In genomic region chr9:114527992-114528679, GRCm38 (mm10) we compare ENCODE assay signal across 10 mouse cellular contexts. TPM values are rescaled to one million over a fixed set of nuclear protein-coding genes. Genes with fewer than 3 reads are reported as not detected.
DNase-seq lines count a peak whose midpoint lies in the region; ATAC-seq lines count a peak whose summit lies in the region.
"Had no signal": no experiment of that assay in that cellular context is flagged by ENCODE, and none has a peak within 500 bp of the region (broad histone marks: within the 10 kb centered on the region; RNA-seq: fewer than 3 reads in every experiment).

No protein-coding gene starts in this region.

- intact Hi-C loops in heart, postnatal 10 days (cut with DNase I) = no loop called here

- peak overlapping the region; percentile 1; the same call in 1 of the 2 replicates for H3K27ac ChIP-seq in limb, embryonic 11.5 days (replicated peaks; ENCODE audit: low read depth, low read length)

- peak; percentile 58; the same call in 1 of the 2 replicates for ATAC-seq in limb, embryonic 11.5 days (ENCODE audit: insufficient number of reproducible peaks, low FRiP score, low TSS enrichment, low read depth)
- ATAC-seq in megakaryocyte-erythroid progenitor cell, adult 5-6 weeks (replicated peaks; ENCODE audit: low FRiP score, low TSS enrichment, poor library complexity, severe bottlenecking) = no peak; the same call in 1 of the 2 replicates

- peak overlapping the region; percentile 34 for H3K4me2 ChIP-seq in limb, embryonic 11.5 days (ENCODE audit: low read depth, severe bottlenecking)

- H3K27me3 ChIP-seq in limb, embryonic 11.5 days (ENCODE audit: control insufficient read depth, insufficient read depth, low read length) = no peaks in the 10 kb centered on the region

- no peak overlapping the region for H3K4me3 ChIP-seq in limb, embryonic 11.5 days (ENCODE audit: low read depth, low read length)
- H3K4me3 ChIP-seq: erythroblast, embryonic 14.5 days had no signal

- H3K9me3 ChIP-seq in limb, embryonic 11.5 days (ENCODE audit: control insufficient read depth, low read length) = no peaks in the 10 kb centered on the region

- no peak overlapping the region for H3K9ac ChIP-seq in limb, embryonic 11.5 days (ENCODE audit: low read length)

- DNase-seq in NIH3T3 (ENCODE audit: low read depth) = peak; percentile 59
- DNase-seq in embryo, embryonic 11.5 days (ENCODE audit: low read depth, low spot score) = peak; percentile 59
- peak; percentile 18 to 36 for DNase-seq in heart, postnatal 10 days
- peak; percentile 84 for DNase-seq in limb, embryonic 11.5 days (ENCODE audit: low spot score)
- peak; percentile 73 for DNase-seq in retina, postnatal 1 day
- DNase-seq in frontal cortex, adult 2 months (ENCODE audit: extremely low spot score in 1 of 2, low spot score in 1 of 2) = no peak
- no peak for DNase-seq in cerebellum, postnatal 36 days

- peaks cover 37% of the 10 kb centered on the region for H3K4me1 ChIP-seq in limb, embryonic 11.5 days (ENCODE audit: control insufficient read depth, insufficient read depth, low read length)

- WGBS in limb, embryonic 11.5 days = 9% methylated on average over 17 of the region's 17 CpGs

- no peaks in the 10 kb centered on the region; the same call in 1 of the 2 replicates for H3K36me3 ChIP-seq in limb, embryonic 11.5 days (ENCODE audit: control insufficient read depth, insufficient read depth, low read length)

RNA-seq across cellular contexts. Expression of gene C130032M10Rik, which starts 12.6 kb away (rescaled TPM):
- not detected for total RNA-seq in heart, postnatal 10 days (2021)
- polyA plus RNA-seq in limb, embryonic 11.5 days (2014; fragmentation: Nextera tagmentation; extraction: Ambion mirVana) = 0.37 and 0.67 TPM in 2 replicates
- not detected in 2 replicates for total RNA-seq in megakaryocyte-erythroid progenitor cell, adult 5-6 weeks (2014; fragmentation: Nextera tagmentation)
- not detected in 2 replicates for total RNA-seq in megakaryocyte-erythroid progenitor cell, adult 5-6 weeks (2017)
- 0.17 TPM in 1 of 2 replicates, not detected in the other for polyA plus RNA-seq in frontal cortex, adult 2 months (2012; rRNA removed)
- polyA plus RNA-seq: erythroblast, embryonic 14.5 days; small intestine, adult 2 months had no signal

RNA-seq across cellular contexts. Expression of gene Ccr4, which starts 23.4 kb away (rescaled TPM):
- under 1 TPM in 1 of 2 experiments, not detected in 1; 0.10 TPM for total RNA-seq in heart, postnatal 10 days (2021)
- 0.07 and 0.08 TPM in 2 replicates for polyA plus RNA-seq in limb, embryonic 11.5 days (2014; fragmentation: Nextera tagmentation; extraction: Ambion mirVana)
- not detected in 2 replicates for total RNA-seq in megakaryocyte-erythroid progenitor cell, adult 5-6 weeks (2014; fragmentation: Nextera tagmentation)
- not detected in 2 replicates for total RNA-seq in megakaryocyte-erythroid progenitor cell, adult 5-6 weeks (2017)
- not detected in 2 replicates for polyA plus RNA-seq in frontal cortex, adult 2 months (2012; rRNA removed)
- polyA plus RNA-seq: erythroblast, embryonic 14.5 days had no signal

RNA-seq across cellular contexts. Expression of gene Trim71, which starts 36.0 kb away (rescaled TPM):
- total RNA-seq in heart, postnatal 10 days (2021) = not detected
- 3.7 and 4.0 TPM in 2 replicates for polyA plus RNA-seq in limb, embryonic 11.5 days (2014; fragmentation: Nextera tagmentation; extraction: Ambion mirVana)
- not detected in 2 replicates for total RNA-seq in megakaryocyte-erythroid progenitor cell, adult 5-6 weeks (2014; fragmentation: Nextera tagmentation)
- total RNA-seq in megakaryocyte-erythroid progenitor cell, adult 5-6 weeks (2017) = not detected in 2 replicates
- 0.13 and 0.26 TPM in 2 replicates for polyA plus RNA-seq in frontal cortex, adult 2 months (2012; rRNA removed)
- polyA plus RNA-seq: erythroblast, embryonic 14.5 days; small intestine, adult 2 months had no signal

Comparison
In these comparisons a context has a peak if more than half of its experiments do, and no peak if none do; other contexts are left out.
1. DNase-seq: peak in NIH3T3 (single experiment), embryo, embryonic 11.5 days (single experiment), heart, postnatal 10 days (2 of 2), limb, embryonic 11.5 days (single experiment) and retina, postnatal 1 day (single experiment); none in frontal cortex, adult 2 months (0 of 2) and cerebellum, postnatal 36 days (0 of 2).